8 mouse cellular contexts compared by ENCODE assay signal in genomic region chr15:77366706-77367484, GRCm38 (mm10). TPM values are rescaled to one million over a fixed set of nuclear protein-coding genes. Genes with fewer than 3 reads are reported as not detected.
DNase-seq lines count a peak whose midpoint lies in the region; ATAC-seq lines count a peak whose summit lies in the region.

No protein-coding gene starts in this region.

- no peaks in the 10 kb centered on the region for H3K9me3 ChIP-seq in hindbrain, embryonic 15.5 days

- ATAC-seq in hindbrain, embryonic 15.5 days (ENCODE audit: low FRiP score, low read depth) = peak; percentile 71
- ATAC-seq in monocyte, adult 5-6 weeks (replicated peaks; ENCODE audit: insufficient number of reproducible peaks, low FRiP score, low TSS enrichment, poor library complexity, severe bottlenecking) = no peak

- 1% methylated on average over 26 of the region's 26 CpGs for WGBS in hindbrain, embryonic 15.5 days

- peaks cover 34% of the 10 kb centered on the region for H3K4me1 ChIP-seq in hindbrain, embryonic 15.5 days (replicated peaks)

- H3K4me2 ChIP-seq in hindbrain, embryonic 15.5 days = peak overlapping the region; percentile 63

- H3K4me3 ChIP-seq in hindbrain, embryonic 15.5 days = peak overlapping the region; percentile 35

- H3K27me3 ChIP-seq in hindbrain, embryonic 15.5 days = no peaks in the 10 kb centered on the region

- peak overlapping the region; percentile 89 for H3K27ac ChIP-seq in hindbrain, embryonic 15.5 days (replicated peaks)

- no peaks in the 10 kb centered on the region for H3K36me3 ChIP-seq in hindbrain, embryonic 15.5 days

- DNase-seq in R1 (ENCODE audit: low read depth, low spot score) = peak; percentile 93
- peak; percentile 90 to 96 for DNase-seq in cerebellum, postnatal 14 days
- DNase-seq in frontal cortex, postnatal 25 days (ENCODE audit: low spot score in 2 of 2) = peak; percentile 65 to 79
- DNase-seq in left cerebral cortex, adult 18-20 months (ENCODE audit: low spot score in 2 of 2) = peak; percentile 84 to 85
- peak; percentile 82 to 83 for DNase-seq in lung, postnatal 4 days
- peak; percentile 91 for DNase-seq in right cerebral cortex, postnatal 14 days

- peak overlapping the region; percentile 56 for H3K9ac ChIP-seq in hindbrain, embryonic 15.5 days

RNA-seq across cellular contexts. Expression of gene Apol7a, which starts 32.0 kb away (rescaled TPM):
- polyA plus RNA-seq in hindbrain, embryonic 15.5 days (2015; fragmentation: Nextera tagmentation; extraction: Ambion mirVana) = 0.07 TPM in 1 of 2 replicates, not detected in the other
- under 1 TPM; 0.23 to 0.30 TPM for total RNA-seq in left cerebral cortex, adult 18-20 months (2021)
- total RNA-seq in monocyte, adult 5-6 weeks (2017) = not detected in 3 replicates

RNA-seq across cellular contexts. Expression of gene Apol9a, which starts 44.0 kb away (rescaled TPM):
- 0.04 and 0.09 TPM in 2 replicates for polyA plus RNA-seq in hindbrain, embryonic 15.5 days (2015; fragmentation: Nextera tagmentation; extraction: Ambion mirVana)
- total RNA-seq in left cerebral cortex, adult 18-20 months (2021) = not detected
- not detected in 3 replicates for total RNA-seq in monocyte, adult 5-6 weeks (2017)
